Mouse (Mus musculus): Measurements from ENCODE around the gene Tymp.

The Tymp gene

DNA sequence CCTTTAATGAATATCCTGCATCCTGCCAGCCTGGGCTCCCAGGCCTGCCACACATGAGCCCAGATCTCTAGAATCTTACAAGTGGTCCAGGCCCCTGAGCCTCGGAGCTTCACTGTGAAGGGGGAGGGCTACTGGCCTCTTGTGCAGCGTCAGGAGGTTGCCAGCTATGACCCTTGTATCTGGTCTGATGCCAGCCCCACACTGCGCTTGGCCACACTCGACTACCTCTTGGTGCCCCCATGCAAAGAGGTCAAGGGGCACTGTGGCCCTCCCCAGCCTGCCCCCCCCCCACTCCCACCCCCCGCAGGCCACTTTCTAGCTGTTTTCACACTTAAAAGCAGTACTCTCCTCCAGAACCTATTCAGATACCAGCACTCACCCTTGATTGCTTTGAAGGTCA lies 50.4 kb downstream of the Tymp start:
- DNase-seq (ENCODE audit: low spot score) = no peak

DNA sequence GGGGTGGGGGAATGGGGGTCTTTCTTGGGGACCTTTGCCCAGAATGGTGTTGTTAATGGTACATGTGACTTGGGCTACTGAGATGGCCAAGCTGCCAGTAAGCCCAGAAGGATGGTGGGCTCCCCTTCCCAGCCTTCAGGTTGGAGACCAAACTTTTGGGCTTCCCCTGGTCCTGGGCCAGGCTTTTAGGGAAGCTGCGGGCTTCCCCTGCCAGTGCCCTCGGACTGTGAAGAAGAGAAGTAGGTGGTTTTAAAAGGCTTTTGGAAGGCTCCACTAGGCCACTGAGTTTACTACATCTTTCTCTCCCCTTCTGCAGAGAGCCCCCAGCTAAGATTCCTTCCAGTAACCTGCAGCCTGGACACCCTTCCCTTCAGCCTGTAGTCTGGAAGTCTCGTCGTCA lies 53.2 kb downstream of the Tymp start:
- no peak for DNase-seq (ENCODE audit: low spot score)

DNA sequence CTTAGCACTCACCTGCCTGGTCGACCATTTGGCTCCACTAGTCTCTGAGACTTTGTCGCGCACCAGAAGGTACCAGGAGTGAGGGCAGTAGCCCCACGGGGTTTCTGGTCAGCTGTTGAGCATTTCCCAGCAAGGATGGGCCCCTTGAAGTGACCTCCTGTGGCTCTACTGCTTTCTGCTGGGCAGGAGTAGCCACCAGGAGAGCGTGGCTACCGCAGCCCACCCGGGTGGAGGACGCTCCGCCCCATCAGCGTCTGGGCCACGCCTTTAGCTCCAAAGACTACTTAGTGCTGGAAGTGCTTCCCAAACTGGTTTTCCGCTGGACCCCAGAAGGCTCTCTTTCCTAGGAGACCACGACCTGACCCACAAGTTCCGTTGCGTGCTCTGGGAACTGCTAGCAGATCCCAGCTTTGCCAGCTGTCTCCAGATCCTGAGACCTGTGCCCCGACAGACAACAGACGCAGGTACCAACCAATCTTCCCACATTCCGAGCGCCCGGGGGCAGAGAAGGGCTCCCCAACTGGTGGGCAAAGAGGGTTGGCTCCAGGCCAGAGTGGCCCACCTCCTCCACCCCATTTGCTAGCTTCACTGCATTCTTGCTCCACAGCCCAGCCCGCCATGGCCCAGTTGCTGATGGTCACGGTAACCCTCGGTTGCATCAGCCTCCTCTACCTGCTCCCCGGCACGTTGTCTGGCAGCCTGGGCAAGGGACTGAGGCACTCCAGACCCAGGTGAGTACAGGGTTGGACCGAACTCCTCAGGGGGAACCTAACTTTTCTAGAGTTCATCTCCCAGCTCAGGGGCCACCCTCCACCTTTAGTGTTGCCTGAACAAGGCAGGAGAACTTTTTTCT lies 53.9 kb downstream of the Tymp start, which contains the start of gene Adm2:
Gene Adm2, plus strand, starts transcription at position 51 of the 853 bp plus-strand sequence.
- DNase-seq (ENCODE audit: low spot score) = no peak

Data from ovary, postnatal 14 days (tissue).